Mouse (Mus musculus): ENCODE data around the gene Kcna3. TPM values are rescaled to one million over a fixed set of nuclear protein-coding genes. Genes with fewer than 3 reads are reported as not detected.
A peak's percentile ranks its signal among the peaks of the same experiment; 100 is the strongest.

Gene Kcna3
- 2.5 and 3.9 TPM in 2 replicates for polyA plus RNA-seq (2012; rRNA removed)

DNA sequence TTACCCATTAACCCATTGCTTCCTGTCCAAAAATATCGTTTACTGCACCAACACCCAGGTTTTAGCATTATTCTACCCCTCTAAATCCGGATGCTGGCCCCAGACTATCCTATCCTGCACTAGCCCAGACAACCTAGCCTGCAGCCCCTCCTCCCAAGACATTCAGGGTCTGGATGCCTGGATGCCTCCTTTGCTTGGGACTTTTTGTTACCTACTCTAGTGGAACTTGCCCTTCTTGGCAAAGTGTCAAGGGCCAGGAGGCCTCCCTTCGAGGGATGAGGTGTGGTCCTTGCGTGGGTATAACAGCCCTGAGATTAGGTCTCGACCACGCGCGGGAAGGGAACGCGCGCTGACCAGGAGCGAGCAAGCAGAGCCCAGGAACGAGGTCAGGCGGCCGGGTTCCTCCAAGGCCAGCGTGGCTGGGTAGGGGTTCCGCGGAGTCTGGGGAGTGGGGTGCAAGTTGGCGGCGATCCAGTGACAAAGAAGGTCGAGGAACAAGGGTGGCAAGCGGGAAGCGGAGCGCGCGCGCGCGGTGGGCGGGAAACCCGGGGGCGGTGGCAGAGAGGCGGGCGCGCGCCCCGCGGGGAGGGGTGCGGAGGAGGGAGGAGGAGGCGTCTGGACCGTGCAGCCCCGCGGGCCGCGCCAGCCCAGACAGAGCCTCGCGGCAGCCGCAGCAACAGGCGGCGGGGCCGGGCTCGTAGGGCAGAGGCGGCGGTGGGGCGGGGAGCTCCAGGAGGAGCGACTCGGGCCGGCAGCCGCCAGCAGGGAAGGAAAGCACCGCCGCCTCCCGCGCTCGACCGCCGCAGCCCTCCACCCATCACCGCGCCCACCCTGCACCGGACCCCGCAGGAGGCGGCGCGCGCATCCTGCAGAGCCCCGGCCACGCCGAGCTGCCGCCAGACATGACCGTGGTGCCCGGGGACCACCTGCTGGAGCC, at the start of gene Kcna3:
Gene Kcna3 (plus strand): TSS at position 649 of the 937 bp plus-strand sequence.
- Histone ChIP-seq H3K4me1 (ENCODE audit: control insufficient read depth, insufficient read depth, insufficient read length, low read length) (peaks cover 4% of the 10 kb centered on the region; the same call in 1 of the 2 replicates), H3K36me3 (ENCODE audit: control insufficient read depth, insufficient read depth, low read length) (no peaks in the 10 kb centered on the region), H3K27ac (ENCODE audit: insufficient read depth, low read depth, low read length) (peak within 1 kb of the TSS; percentile 45), H3K27me3 (ENCODE audit: control insufficient read depth, insufficient read depth, low read length) (peaks cover 14% of the 10 kb centered on the region), H3K4me3 (ENCODE audit: low read depth, low read length) (peak within 1 kb of the TSS; percentile 72)
- 2% methylated on average over 64 of the region's 80 CpGs for WGBS
- TF ChIP-seq POLR2A (IDR thresholded peaks at IDR 0.05; ENCODE audit: low read depth, low read length) = no peak
- TF ChIP-seq CTCF (IDR thresholded peaks at IDR 0.05; ENCODE audit: extremely low read depth, insufficient read length, insufficient replicate concordance, low read depth, low read length) = no peak

DNA sequence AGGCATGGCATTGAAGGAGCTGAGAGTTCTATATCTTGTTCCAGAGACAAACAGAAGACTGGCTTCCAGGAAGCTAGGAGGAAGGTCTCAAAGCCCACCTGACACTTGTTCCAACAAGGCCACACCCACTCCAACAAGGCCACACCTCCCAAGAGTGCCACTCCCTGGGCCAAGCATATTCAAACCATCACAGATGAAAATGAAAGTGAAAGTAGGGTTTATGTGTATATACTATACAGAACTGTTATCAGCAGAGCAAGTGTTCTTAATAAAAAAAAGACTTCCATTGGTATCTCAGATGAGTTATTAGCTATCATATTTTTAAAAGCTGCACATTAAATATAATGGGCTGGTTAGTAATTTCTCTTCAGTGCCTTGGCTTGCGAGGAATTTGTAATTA, 44.6 kb upstream of the Kcna3 start:
- Histone ChIP-seq H3K27me3 (ENCODE audit: control insufficient read depth, insufficient read depth, low read length) (no peaks in the 10 kb centered on the region), H3K36me3 (ENCODE audit: control insufficient read depth, insufficient read depth, low read length) (no peaks in the 10 kb centered on the region), H3K4me1 (ENCODE audit: control insufficient read depth, insufficient read depth, insufficient read length, low read length) (no peaks in the 10 kb centered on the region), H3K27ac (ENCODE audit: insufficient read depth, low read depth, low read length) (no peak overlapping the region), H3K4me3 (ENCODE audit: low read depth, low read length) (no peak overlapping the region)
- 94% methylated on average over 1 of the region's 1 CpGs for WGBS
- TF ChIP-seq POLR2A (IDR thresholded peaks at IDR 0.05; ENCODE audit: low read depth, low read length) (no peak), CTCF (IDR thresholded peaks at IDR 0.05; ENCODE audit: extremely low read depth, insufficient read length, insufficient replicate concordance, low read depth, low read length) (no peak)

DNA sequence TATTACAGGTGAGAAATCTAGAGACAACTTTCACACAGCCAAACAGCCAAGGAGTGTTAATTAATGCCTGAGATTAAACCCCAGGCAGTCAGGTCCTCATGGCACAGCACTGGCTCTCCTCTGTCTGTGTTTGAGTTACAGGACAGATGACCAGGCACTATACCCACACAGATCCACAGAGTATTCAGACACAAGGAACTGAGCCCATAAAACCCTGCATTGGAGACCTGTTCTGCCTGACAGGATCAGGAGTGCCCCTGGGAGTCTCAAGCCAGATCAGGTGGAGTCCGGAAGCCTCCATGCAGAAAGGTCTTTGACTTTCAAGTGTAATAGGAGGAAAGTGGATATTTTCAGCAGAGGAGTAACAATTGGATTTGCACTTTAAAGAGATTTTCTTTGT, 40.6 kb upstream of the Kcna3 start:
- TF ChIP-seq CTCF (IDR thresholded peaks at IDR 0.05; ENCODE audit: extremely low read depth, insufficient read length, insufficient replicate concordance, low read depth, low read length) = no peak
- TF ChIP-seq POLR2A (IDR thresholded peaks at IDR 0.05; ENCODE audit: low read depth, low read length) = no peak
- H3K4me3 ChIP-seq (ENCODE audit: low read depth, low read length) = no peak overlapping the region
- H3K4me1 ChIP-seq (ENCODE audit: control insufficient read depth, insufficient read depth, insufficient read length, low read length) = no peaks in the 10 kb centered on the region
- H3K36me3 ChIP-seq (ENCODE audit: control insufficient read depth, insufficient read depth, low read length) = no peaks in the 10 kb centered on the region
- no peak overlapping the region for H3K27ac ChIP-seq (ENCODE audit: insufficient read depth, low read depth, low read length)
- WGBS = 74% methylated on average over 1 of the region's 1 CpGs
- H3K27me3 ChIP-seq (ENCODE audit: control insufficient read depth, insufficient read depth, low read length) = no peaks in the 10 kb centered on the region

DNA sequence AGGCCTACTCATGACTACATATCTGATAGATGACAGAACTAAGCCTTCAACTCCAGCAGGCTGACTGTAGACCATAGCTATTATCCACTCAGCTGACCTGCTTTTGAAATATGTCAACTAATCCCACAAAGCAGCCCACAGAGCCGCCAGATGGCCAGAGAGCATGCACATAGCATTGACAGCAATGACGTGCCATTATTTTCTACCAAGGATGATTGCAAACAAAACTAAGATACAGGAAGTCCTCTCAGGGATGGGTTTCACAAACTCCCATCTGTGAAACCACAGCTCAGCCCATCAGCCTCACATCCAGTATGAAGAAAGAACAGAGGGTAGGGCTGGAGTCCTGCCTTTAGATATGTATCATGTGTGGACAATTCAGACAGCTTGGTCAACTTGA, 39.8 kb upstream of the Kcna3 start:
- no peaks in the 10 kb centered on the region for H3K4me1 ChIP-seq (ENCODE audit: control insufficient read depth, insufficient read depth, insufficient read length, low read length)
- TF ChIP-seq POLR2A (IDR thresholded peaks at IDR 0.05; ENCODE audit: low read depth, low read length) = no peak
- TF ChIP-seq CTCF (IDR thresholded peaks at IDR 0.05; ENCODE audit: extremely low read depth, insufficient read length, insufficient replicate concordance, low read depth, low read length) = no peak
- no peak overlapping the region for H3K4me3 ChIP-seq (ENCODE audit: low read depth, low read length)
- H3K27ac ChIP-seq (ENCODE audit: insufficient read depth, low read depth, low read length) = no peak overlapping the region
- no peaks in the 10 kb centered on the region for H3K36me3 ChIP-seq (ENCODE audit: control insufficient read depth, insufficient read depth, low read length)
- 71% methylated on average over 2 of the region's 2 CpGs for WGBS
- no peaks in the 10 kb centered on the region for H3K27me3 ChIP-seq (ENCODE audit: control insufficient read depth, insufficient read depth, low read length)

DNA sequence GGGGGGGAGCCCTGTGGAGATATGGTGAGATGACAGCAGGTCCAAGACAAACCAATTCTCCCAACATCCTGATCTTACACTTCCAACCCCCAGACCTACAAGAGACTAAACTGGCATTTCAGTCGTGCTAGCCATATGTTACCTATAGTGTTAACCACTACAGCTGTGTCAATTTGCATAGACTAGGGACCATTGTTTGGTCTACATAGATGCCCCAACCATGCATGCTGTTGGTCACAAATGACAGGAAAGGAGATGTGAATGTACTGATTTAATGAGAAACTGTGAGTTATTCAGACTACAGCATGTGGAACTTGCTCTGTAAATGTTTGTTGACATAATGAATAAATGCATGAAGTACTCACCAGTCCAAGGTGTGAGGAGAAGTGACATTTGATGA, 37.6 kb upstream of the Kcna3 start:
- no peaks in the 10 kb centered on the region for H3K4me1 ChIP-seq (ENCODE audit: control insufficient read depth, insufficient read depth, insufficient read length, low read length)
- WGBS = 65% methylated on average over 1 of the region's 1 CpGs
- no peaks in the 10 kb centered on the region for H3K36me3 ChIP-seq (ENCODE audit: control insufficient read depth, insufficient read depth, low read length)
- no peak overlapping the region for H3K4me3 ChIP-seq (ENCODE audit: low read depth, low read length)
- H3K27me3 ChIP-seq (ENCODE audit: control insufficient read depth, insufficient read depth, low read length) = no peaks in the 10 kb centered on the region
- TF ChIP-seq POLR2A (IDR thresholded peaks at IDR 0.05; ENCODE audit: low read depth, low read length) (no peak), CTCF (IDR thresholded peaks at IDR 0.05; ENCODE audit: extremely low read depth, insufficient read length, insufficient replicate concordance, low read depth, low read length) (no peak)
- no peak overlapping the region for H3K27ac ChIP-seq (ENCODE audit: insufficient read depth, low read depth, low read length)

DNA sequence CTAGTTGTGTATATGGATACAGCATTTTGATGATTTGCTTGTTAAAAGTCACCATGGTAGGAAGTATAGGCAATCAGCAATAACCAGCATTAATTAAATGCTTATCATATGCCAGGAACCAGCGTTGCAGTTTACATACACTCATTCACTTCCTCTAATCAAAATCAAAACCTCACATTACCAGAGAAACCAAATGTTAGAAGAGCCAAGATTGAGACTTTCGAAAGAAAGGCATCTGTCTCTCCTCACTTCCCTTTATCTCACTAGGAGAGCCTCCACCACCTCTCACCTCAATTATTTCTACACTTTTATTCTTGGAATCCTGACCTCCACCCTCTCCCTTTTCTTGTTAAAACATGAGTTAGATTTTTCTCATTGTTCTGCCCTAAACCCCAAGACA, 35.8 kb upstream of the Kcna3 start:
- WGBS = 62% methylated on average over 2 of the region's 2 CpGs
- Histone ChIP-seq H3K4me3 (ENCODE audit: low read depth, low read length) (no peak overlapping the region), H3K36me3 (ENCODE audit: control insufficient read depth, insufficient read depth, low read length) (no peaks in the 10 kb centered on the region), H3K27me3 (ENCODE audit: control insufficient read depth, insufficient read depth, low read length) (no peaks in the 10 kb centered on the region), H3K4me1 (ENCODE audit: control insufficient read depth, insufficient read depth, insufficient read length, low read length) (no peaks in the 10 kb centered on the region), H3K27ac (ENCODE audit: insufficient read depth, low read depth, low read length) (no peak overlapping the region)
- no peak for TF ChIP-seq CTCF (IDR thresholded peaks at IDR 0.05; ENCODE audit: extremely low read depth, insufficient read length, insufficient replicate concordance, low read depth, low read length)
- TF ChIP-seq POLR2A (IDR thresholded peaks at IDR 0.05; ENCODE audit: low read depth, low read length) = no peak
